Mouse (Mus musculus) adrenal gland, postnatal 36 days (tissue): Measurements from ENCODE around the gene Pyroxd2. TPM values are rescaled to one million over a fixed set of nuclear protein-coding genes. Genes with fewer than 3 reads are reported as not detected.

Experiments
- DNase-seq, 2 experiments: peaks; one replicate each; pipeline ENCODE4 v3.0.0; 2021; ENCODE audit warnings: mixed read lengths in 1 of 2
- total RNA-seq, 2 experiments: library from RNA; stranded (reverse); gene quantifications; 2 replicates each; pipeline ENCODE4 v1.2.3; 2021

Pyroxd2 gene
- total RNA-seq, 2 experiments from 2014 or later = 32.8 to 33.3 TPM

- no peak for DNase-seq
Measured at GRCm38 (mm10) chr19:42745869-42746224, 6.7 kb downstream of the Pyroxd2 start.

- DNase-seq = no peak
Measured at GRCm38 (mm10) chr19:42745084-42745868, 7.3 kb downstream of the Pyroxd2 start.

GRCm38 (mm10) chr19:42744162-42744586, 8.4 kb downstream of the Pyroxd2 start:
- DNase-seq = peak; percentile 70 to 76

- DNase-seq = no peak
Measured at GRCm38 (mm10) chr19:42743261-42743660, 9.3 kb downstream of the Pyroxd2 start.

- no peak for DNase-seq
Measured at GRCm38 (mm10) chr19:42741884-42742283, 10.7 kb downstream of the Pyroxd2 start.

- no peak for DNase-seq
Measured at GRCm38 (mm10) chr19:42740163-42740899, 12.2 kb downstream of the Pyroxd2 start.

- no peak for DNase-seq
Measured at GRCm38 (mm10) chr19:42739734-42740133, 12.8 kb downstream of the Pyroxd2 start.

- DNase-seq = no peak
Measured at GRCm38 (mm10) chr19:42737753-42738152, 14.8 kb downstream of the Pyroxd2 start.

- DNase-seq = no peak
Measured at GRCm38 (mm10) chr19:42734982-42735381, 17.6 kb downstream of the Pyroxd2 start.

- DNase-seq = no peak
Measured at GRCm38 (mm10) chr19:42727424-42727823, 25.2 kb downstream of the Pyroxd2 start.

GRCm38 (mm10) chr19:42726766-42727165, 25.8 kb downstream of the Pyroxd2 start:
- DNase-seq = no peak

GRCm38 (mm10) chr19:42725973-42726350, 26.6 kb downstream of the Pyroxd2 start:
- DNase-seq = peak; percentile 41 to 59

GRCm38 (mm10) chr19:42725056-42725972, 27.3 kb downstream of the Pyroxd2 start:
- DNase-seq = peak in 1 of 2 experiments; percentile 32

- DNase-seq = no peak
Measured at GRCm38 (mm10) chr19:42723302-42723701, 29.3 kb downstream of the Pyroxd2 start.

GRCm38 (mm10) chr19:42722500-42722899, 30.1 kb downstream of the Pyroxd2 start:
- peak; percentile 36 to 63 for DNase-seq

GRCm38 (mm10) chr19:42718101-42718500, 34.5 kb downstream of the Pyroxd2 start:
- no peak for DNase-seq

- no peak for DNase-seq
Measured at GRCm38 (mm10) chr19:42717668-42718067, 34.9 kb downstream of the Pyroxd2 start.

GRCm38 (mm10) chr19:42716507-42716906, 36.1 kb downstream of the Pyroxd2 start:
- DNase-seq = no peak

GRCm38 (mm10) chr19:42713770-42714169, 38.8 kb downstream of the Pyroxd2 start:
- no peak for DNase-seq

- no peak for DNase-seq
Measured at GRCm38 (mm10) chr19:42699426-42699825, 53.1 kb downstream of the Pyroxd2 start.

GRCm38 (mm10) chr19:42698576-42698975, 54.0 kb downstream of the Pyroxd2 start:
- DNase-seq = no peak

GRCm38 (mm10) chr19:42697336-42697735, 55.2 kb downstream of the Pyroxd2 start:
- no peak for DNase-seq
